Mouse (Mus musculus): Measurements from ENCODE around the gene Gm5346.
"Not testable (repeated sequence)": the region's sequence is repeated elsewhere in the genome, so short reads cannot be mapped to it uniquely, and the experiment has no call there.

- TF ChIP-seq POLR2A (IDR thresholded peaks at IDR 0.05; ENCODE audit: low read depth, low read length); CTCF (conservative IDR thresholded peaks at IDR 0.05; ENCODE audit: insufficient read depth, insufficient read length, low read depth, low read length): not testable (repeated sequence)
Observed at GRCm38 (mm10) chr8:43576607-43577006, 50.5 kb downstream of the Gm5346 start, which contains the start of gene Adam26a.
